Mouse (Mus musculus) 3134 (cell line): Measurements from ENCODE around the gene Tap2.

Experiments used
- DNase-seq: peaks from one replicate; pipeline ENCODE4 v3.0.0-alpha.2; 2011; ENCODE audit warnings: low spot score; ENCODE audit not compliant: insufficient read length; ENCODE audit errors: extremely low read depth

Gene Tap2

DNA sequence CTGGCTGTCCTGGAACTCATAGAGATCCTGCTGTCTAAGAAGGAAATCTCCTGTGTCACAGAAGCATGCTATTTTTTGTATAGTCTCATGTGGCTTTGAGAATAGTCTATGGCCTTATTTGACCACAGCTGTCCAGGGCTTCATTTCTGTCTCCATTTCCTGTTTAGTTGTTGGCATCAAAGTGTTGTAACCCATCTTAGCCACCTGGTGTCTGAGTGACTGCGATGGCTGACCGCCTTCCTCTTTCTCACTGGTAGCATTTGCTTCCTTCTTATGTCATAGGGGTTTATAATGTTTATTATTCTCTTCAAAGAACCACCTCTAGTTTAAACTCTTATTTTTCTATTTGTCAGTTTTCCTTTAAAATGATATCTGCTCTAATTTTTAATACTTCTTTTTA lies 45.4 kb downstream of the Tap2 start:
- no peak for DNase-seq

DNA sequence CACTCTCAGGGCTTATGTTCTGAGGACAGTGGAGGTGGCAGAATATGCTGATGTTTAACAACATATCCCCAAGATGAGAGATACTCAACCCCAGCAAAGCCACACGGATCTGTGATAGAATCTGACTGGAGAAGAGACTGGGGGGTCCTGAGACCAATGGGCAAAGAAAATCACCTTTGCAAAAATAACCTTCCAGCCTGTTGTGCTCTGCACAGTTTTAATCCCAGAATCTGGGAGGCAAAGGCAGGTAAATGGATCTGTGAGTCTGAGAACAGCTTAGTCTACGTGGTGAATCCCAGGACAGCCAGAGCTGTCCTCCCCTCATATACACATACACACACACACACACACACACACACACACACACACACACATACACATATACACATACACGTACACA lies 46.0 kb downstream of the Tap2 start:
- DNase-seq = no peak

DNA sequence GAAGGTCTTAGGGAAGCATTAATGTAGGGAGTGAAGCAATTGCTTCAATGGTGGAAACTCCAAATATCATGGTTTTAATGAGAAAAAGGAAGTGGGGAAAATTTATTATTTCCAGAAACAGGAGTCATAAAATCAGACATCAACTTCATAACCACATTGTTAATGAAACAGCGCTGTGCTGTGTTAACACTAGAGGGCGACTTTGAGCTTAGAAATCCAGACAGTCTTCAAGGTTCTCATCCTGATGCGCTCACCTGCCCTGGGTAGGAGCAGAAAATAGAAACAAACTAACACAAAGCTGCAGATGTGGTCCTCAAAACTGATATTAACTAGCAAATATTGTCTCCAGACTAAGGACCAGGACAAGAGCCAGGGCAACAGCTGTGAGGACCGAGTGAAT lies 46.6 kb downstream of the Tap2 start:
- no peak for DNase-seq

- DNase-seq = no peak
These were observed 48.3 kb downstream of the Tap2 start for GRCm38 (mm10) chr17:34251666-34252065.

DNA sequence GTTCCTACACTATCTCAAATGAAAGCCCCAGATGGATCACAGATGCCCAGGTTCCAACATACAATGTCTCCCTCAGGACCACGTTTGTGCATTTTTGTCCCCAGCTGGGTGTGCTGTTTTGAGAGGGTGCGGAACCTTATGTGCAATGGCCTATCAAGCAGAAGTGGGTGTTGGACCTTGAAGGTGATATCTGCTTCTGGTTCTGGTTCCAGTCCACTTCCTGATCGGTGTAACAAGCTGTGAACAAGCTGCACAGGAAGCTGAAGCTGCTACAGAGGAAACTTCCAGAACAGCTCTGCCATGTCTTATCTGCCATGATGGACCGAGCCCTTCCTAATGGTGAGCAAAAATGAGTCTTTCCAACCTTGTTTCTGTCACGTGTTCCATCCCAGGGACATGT lies 53.2 kb downstream of the Tap2 start:
- DNase-seq = no peak

DNA sequence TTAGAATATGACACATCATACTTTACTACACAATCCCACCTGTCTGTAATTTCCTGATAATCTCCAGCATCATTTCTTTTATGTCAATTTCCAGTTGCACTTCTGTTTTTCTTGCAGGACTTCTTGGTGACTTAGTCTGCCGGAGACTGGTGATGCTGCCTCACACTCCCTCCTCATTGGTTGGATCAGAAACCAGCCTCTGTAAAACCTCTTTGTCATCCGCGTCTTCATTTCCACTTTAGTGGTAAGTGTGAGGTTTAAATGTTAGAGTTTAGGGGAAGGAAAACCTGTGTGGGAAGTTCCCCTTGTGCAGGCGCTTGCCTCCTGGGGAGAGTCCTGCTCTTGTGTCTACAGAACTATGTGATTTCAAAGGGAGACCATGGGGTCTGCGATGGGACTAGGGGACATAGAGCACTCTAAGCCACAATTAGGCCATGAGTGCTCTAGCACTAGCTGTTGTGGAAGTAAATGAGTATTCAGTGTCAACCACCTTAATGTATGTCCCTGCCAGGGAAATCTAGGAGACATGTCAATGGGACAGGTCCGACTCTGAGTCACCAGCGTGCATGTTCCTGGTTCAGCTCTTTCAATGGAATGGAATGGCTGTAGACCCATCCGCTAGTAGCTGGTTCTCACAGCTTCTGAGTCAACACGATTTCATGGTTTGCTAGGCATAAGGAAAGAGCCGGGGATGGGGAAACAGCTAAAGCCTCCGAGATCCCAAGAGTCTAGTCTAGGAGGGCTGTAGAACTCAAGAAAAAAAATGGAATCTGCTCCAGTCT lies 54.5 kb downstream of the Tap2 start, which contains the start of gene H2-Ab1:
H2-Ab1 (plus strand) TSS at position 96 of the 782 bp plus-strand sequence.
- no peak for DNase-seq

DNA sequence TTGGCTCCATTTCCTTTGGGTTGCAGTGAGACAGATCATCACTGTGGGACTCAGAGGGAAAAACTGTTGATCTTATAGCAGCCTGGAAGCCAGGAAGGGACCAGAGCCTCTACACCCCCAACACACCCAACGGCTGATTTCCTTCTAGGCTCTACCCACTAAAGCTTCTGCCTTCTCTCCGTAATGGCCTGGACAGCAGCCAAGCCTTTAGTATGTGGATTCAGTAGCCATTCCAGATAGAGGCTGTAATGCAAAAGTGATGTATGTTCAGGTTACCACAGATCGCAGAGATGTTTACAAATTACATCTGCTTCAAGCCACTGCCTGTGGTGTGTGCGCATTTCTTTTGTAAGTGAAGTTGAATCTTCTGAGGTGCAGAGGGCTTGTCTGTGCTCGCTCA lies 57.2 kb downstream of the Tap2 start:
- no peak for DNase-seq

DNA sequence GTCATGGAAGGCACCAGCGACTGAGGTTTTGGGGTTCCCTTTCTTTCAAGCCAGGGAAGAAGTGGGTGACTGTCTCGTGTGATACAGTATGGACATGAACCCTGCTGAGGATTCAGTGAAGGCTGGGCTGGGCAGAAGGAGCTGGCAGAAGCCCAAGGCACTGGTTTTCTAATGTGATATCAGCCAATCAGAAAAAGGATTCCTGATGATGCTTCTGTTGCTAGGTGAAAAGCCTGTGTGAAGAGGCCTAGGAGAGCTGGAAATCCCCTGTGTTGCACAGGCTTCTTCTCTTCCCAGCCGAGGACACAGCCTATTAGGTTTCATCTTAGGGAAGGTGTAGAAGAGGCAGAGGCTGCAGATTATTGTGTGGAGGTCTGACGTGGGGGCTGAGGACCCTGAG lies 58.2 kb downstream of the Tap2 start:
- DNase-seq = no peak

DNA sequence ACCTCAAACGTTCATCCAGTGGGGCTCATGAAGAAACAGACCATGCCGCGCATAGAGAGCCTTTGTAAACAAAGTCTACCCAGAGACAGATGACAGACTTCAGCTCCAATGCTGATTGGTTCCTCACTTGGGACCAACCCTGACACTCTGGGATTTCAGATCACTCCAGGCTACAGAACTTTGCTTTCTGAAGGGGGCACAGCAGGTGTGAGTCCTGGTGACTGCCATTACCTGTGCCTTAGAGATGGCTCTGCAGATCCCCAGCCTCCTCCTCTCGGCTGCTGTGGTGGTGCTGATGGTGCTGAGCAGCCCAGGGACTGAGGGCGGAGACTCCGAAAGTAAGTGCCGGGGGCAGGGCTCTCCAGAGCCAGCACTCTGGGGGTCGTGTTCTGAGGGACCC lies 59.7 kb downstream of the Tap2 start:
- no peak for DNase-seq

DNA sequence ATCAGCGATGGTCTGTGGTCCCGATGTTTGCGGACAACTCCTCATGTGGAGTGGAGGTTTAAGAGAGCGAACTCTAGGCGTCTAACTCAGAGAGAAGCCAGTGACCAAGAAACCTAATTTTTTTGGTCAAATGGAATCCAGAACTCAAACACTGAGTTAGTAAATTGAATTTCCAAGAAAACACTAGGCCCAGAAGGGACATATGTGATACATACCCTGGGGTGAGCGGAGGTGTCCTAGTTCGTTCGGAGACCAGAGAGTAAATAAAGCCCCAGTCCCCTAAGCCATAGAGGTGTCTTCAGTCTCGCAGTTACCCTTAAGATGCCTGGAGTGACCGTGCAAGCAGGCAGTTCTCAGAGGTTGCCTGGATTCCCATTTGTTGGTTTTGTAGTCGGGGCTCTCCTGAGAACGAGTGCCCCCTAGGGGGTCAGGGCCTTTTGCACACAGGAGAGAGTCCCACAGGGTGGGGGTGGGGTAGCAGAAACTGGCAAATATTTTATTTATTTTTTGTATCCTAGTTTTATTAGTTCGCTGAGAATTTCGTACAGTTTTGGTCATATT lies 60.6 kb downstream of the Tap2 start:
- no peak for DNase-seq

GRCm38 (mm10) chr17:34264452-34265351 lies 61.4 kb downstream of the Tap2 start:
- no peak for DNase-seq
